Mouse (Mus musculus) monocyte, adult 5-6 weeks (primary cell): ENCODE measurements around the gene Cyp2c68. TPM values are rescaled to one million over a fixed set of nuclear protein-coding genes. Genes with fewer than 3 reads are reported as not detected.
"Not testable (repeated sequence)": the region's sequence is repeated elsewhere in the genome, so short reads cannot be mapped to it uniquely, and the experiment has no call there.

Source experiments
- ATAC-seq: fragments of 153-309, 156-312 bp; replicated peaks from 2 replicates; pipeline ENCODE4 v1.8.0; 2017; ENCODE audit warnings: mild to moderate bottlenecking; ENCODE audit not compliant: low TSS enrichment, insufficient number of reproducible peaks, severe bottlenecking, poor library complexity, low FRiP score
- total RNA-seq: library from RNA; stranded (forward); fragments of 200-1000, 200-491, 200-594 nt; gene quantifications from 3 replicates; pipeline ENCODE4 v1.2.3, GENCODE M21; 2017

Cyp2c68 gene
- not detected in 3 replicates for total RNA-seq

GRCm38 (mm10) chr19:39740920-39741319, at the start of gene Cyp2c68:
Gene Cyp2c68, minus strand, starts transcription at chr19:39741054.
- ATAC-seq, result no peak

DNA sequence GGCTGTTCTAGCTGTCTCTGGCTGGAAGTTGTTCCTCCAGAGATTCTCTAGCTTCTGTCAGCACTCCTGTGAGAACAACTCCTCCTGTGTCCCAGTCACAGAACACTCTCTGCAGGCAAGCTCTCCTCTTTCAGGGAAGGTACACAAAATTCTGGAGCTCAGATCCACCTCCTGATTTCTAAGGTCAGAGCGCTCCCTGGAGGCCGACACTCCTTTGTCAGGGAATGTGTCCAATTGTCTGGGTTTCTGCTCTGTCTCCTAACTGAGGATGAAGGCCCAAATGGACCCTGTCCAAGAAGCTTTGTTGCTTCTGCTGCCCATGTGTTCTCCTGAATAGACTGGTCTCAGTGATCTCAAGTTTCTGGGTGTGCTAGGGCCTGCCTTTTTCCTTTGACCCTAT, 44.6 kb upstream of the Cyp2c68 start:
- not testable (repeated sequence) for ATAC-seq

DNA sequence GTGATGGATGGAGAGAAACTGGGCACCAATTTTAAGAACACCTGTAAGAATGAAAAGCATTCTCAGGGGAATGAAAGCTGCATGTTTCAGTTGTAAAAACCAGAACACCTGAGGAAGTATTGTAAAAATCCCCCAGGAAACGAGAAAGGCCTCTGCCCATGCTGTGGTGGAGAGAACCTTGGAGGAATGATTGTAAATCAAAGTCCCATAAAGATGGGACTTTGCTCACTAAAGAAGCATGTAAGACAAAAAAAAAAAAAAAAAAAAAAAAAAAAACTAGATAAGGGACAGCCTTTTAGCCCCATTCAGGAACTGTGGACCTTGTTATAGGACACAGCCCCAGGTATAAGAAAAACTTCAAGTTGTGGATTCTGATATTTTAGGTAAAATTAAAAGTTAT, 4.5 kb upstream of the Cyp2c68 start:
- ATAC-seq, result no peak

- ATAC-seq, result not testable (repeated sequence)
Measured at GRCm38 (mm10) chr19:39744361-39744760, 3.5 kb upstream of the Cyp2c68 start.

DNA sequence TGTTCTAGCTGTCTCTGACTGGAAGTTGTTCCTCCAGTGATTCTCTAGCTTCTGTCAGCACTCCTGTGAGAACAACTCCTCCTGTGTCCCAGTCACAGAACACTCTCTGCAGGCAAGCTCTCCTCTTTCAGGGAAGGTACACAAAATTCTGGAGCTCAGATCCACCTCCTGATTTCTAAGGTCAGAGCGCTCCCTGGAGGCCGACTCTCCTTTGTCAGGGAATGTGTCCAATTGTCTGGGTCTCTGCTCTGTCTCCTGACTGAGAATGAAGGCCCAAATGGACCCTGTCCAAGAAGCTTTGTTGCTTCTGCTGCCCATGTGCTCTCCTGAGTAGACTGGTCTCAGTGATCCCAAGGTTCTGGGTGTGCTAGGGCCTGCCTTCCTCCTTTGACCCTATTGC, 29.7 kb downstream of the Cyp2c68 start:
- not testable (repeated sequence) for ATAC-seq

- ATAC-seq, result not testable (repeated sequence)
Measured at GRCm38 (mm10) chr19:39665650-39666049, 75.2 kb downstream of the Cyp2c68 start.

- no peak for ATAC-seq
Measured at GRCm38 (mm10) chr19:39652381-39652780, 88.5 kb downstream of the Cyp2c68 start.

DNA sequence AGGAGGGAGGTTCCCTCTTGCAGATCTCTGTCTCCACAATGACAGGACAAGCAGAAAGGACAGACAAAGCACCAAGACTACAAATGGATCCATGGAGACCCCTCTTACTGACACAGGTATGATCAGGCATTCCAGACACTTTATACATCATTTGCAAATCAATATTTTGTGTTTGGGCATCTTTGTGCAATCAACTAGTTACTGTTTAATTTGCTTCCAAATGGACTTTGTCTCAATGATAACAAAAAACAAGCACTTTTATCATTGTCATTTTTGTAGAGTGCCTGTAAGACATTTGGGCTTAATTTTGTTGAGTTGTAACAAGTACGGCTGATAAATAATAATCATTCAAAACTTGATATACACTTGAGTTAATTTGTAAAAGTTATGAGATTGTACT, 91.9 kb downstream of the Cyp2c68 start, which contains the start of gene Cyp2c67:
Gene Cyp2c67 (minus strand): TSS at position 114 of the 400 bp plus-strand sequence.
- no peak for ATAC-seq

GRCm38 (mm10) chr19:39647519-39647918, 93.3 kb downstream of the Cyp2c68 start:
- no peak for ATAC-seq

DNA sequence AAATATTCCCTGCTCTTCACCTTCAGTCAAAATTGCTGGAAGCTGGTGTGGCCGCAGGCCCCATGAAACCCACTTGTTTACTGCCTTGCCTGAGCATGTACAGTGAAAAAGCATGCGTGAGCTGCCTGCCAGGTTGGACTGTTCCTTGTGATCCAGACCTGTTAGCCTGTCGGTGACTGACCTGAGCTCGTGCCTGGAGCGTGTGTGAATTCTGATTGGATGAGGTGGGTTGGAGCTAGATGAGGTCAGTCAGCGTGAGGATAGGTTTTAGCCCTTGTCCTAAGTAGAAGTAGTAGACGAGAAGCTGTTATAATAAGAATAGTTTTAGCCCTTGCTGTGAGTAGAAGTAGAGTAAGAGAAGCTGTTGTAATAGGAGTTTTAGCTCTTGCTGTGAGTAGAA, 96.3 kb downstream of the Cyp2c68 start:
- ATAC-seq, result not testable (repeated sequence)

Other genes starting within 250 kb of the Cyp2c68 start
- not detected in 3 replicates for gene Cyp2c39, start 230.2 kb downstream of the Cyp2c68 start, total RNA-seq
- gene Cyp2c67, start 92.0 kb downstream of the Cyp2c68 start, total RNA-seq, result not detected in 3 replicates
- not detected in 3 replicates for gene Cyp2c40, start 71.8 kb upstream of the Cyp2c68 start, total RNA-seq
- not detected in 3 replicates for gene Cyp2c69, start 145.7 kb upstream of the Cyp2c68 start, total RNA-seq